Mouse (Mus musculus) CD4-positive helper T cell, adult 2 months (primary cell): ENCODE results near the gene Epb41l5.

Source experiments
- DNase-seq: peaks from one replicate; pipeline ENCODE4 v3.0.0-alpha.2; 2012; ENCODE audit warnings: low read depth, missing footprints, low spot score

Gene Epb41l5

GRCm38 (mm10) chr1:119648205-119649111 is at the start of gene Epb41l5:
Epb41l5 (minus strand) TSS chr1:119649000.
- DNase-seq: peak; percentile 55

- DNase-seq: no peak
Measured at GRCm38 (mm10) chr1:119696860-119697259, 48.1 kb upstream of the Epb41l5 start.

GRCm38 (mm10) chr1:119685773-119686558 is 37.2 kb upstream of the Epb41l5 start:
- no peak for DNase-seq

GRCm38 (mm10) chr1:119681663-119682213 is 32.9 kb upstream of the Epb41l5 start:
- no peak for DNase-seq

- peak; percentile 14 for DNase-seq
Measured at GRCm38 (mm10) chr1:119674984-119675383, 26.2 kb upstream of the Epb41l5 start.

DNA sequence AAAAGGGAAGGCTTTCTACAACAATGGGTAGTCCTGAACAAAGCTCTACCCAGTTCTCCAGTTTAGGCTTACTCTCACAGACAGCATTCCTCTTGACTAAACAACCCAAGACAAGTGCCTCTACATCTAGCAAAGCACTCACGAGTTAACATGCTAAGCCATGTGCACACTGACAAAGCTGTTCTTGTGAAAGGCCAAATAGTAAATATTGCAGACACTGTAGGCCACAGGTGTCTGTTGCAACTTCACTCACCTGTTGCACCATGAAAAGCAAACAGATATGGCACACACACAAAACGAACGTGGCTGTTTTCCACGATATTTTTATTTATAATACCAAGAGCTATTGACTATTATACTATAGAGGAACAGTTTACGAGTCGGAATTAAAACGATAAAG is 18.1 kb upstream of the Epb41l5 start:
- DNase-seq: no peak

- no peak for DNase-seq
Measured at GRCm38 (mm10) chr1:119654307-119654706, 5.5 kb upstream of the Epb41l5 start.

- DNase-seq: no peak
Measured at GRCm38 (mm10) chr1:119650386-119650785, 1.6 kb upstream of the Epb41l5 start.

DNA sequence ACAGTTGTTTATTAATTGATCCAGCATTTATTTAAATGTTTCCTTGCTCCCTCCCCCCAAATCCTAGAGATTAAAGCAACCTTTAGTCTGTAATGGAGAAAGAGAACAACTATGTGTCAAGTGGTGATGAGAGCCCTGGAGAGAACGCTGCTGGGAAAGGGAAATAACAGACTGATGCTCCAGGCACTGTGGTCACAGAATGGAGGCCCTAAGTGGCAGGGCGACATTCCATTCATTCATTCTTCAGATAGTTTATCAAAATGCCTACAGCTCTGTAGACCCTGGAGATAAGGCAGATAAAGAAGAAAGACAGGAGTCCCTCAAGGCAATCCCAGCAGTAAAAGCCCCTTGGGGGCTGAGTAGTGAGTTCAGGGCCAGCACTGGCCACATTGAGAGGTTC is 827 bp upstream of the Epb41l5 start:
- DNase-seq: no peak

DNA sequence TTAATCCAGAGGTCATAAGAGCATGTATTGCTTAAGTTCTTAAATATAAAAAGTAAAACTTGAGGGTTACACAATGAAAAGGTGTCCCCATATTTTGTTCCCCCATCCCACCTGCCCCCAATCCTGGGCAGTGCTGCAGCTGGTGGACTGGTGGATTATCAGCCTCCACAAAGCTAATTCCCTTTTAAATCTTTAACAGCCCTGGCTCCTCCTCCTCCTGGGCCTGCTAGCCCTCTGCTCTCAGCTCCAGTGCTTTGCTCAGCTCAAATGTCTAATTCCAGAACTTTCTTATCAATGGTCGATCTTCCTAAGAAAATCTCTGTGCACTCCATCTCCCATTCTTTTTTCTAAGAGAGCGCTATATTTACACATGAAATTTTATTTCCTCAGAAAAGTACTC is 2.4 kb downstream of the Epb41l5 start:
- no peak for DNase-seq

DNA sequence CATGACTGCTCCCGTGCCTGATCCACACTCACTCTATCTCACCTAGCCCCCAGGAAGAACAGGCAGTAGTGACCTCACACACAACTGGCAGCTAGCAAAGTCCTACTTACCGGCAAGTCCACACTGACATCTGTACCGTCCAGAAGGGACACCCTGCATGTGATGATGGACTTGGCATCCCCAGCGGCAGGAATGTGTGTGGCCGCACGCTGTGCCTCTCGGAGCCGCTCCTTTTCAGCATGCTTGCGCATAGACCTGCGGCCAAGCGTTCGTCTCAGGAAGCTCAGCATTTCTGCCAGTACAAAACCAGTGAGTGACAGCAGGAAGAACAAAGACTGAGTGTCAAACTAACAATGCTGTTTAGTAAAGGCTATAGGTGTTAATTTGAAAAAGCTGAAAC is 6.4 kb downstream of the Epb41l5 start:
- no peak for DNase-seq

DNA sequence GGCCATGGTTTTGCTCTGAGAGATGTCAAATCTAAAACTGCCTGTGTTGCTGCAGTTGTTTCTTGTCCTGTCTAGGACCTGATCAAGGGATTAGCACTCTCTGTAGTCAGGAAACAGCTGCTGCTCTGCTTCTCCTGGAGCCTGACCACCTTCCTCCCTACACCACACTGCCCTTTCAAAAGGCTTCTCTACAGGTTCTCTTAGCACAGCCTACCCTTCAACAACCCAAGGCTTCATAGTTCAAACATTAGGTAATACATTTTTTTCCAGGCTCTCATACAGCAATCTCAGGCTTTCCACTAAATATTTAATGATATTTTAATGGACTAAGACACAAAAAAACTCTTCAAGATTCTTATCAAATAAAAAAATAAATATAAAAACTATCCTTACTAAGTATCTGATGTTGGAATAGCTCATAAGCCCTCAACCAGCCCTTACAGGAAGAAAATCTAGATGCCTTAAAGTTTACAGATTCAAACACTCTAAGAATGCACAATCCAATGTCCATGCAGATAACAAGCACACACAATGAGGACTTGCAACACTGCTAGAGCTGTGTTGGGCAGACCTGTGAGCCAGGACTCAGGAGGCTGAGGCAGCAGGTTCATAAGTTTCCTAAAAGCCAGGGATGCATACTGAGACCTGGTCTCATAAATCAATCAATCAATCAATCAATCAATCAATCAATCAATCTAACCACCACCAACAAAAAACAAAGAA is 7.5 kb downstream of the Epb41l5 start:
- no peak for DNase-seq

DNA sequence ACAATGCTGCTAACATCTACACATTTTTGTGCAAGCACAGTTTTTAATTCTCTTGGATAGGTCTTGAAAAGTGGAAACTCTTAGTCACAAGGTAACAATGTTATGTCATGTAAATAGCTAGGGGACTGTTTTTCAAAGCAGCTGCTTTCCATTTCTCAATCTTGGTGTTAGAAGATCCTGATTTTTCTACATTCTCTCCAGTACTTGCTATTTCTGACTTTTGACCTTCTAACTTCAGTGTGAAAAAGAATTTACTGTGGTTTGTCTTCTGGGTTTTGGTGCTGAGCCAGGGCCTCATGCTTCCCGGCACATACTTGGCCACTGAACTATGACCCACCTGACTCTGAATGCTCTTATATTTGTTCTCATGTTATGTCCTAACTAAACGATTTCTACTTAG is 8.8 kb downstream of the Epb41l5 start:
- no peak for DNase-seq

DNA sequence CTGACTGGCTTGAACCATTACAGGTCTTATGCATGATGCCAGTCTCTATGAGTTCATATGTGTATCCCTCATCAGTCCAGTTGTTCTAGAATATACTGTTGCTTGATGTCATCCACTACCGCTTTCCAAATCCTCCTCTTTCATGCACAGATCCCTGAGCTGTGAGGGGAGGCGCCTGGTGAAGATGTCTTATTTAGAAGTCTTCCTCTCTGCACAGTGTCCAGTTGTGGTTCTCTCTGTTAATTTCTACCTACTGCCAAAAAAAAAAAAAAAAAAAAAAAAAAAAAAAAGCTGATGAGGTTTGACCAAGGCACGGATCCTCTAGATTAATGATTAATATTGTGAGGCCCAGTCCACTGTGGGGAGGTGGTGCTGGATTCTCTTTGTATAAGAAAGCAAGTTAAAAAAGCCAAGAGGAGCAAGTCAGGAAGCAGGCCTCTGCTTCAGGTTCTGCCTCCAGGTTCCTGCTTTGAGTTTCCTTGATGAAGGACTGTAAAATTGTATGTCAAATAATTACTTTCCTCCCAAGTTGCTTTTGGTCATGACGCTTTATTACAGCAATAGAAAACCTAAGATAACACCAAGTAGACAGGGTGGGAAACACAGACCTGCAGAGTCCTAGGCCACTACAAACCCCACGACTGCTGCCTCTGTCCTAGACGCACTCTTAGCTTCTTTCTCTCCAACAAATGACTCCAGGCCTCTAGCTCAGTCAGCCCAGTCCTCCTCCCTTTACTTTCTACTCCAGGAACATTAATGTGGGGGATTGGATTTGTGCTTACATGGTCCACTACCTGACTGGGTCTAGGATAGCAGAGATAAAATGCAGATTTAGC is 11.4 kb downstream of the Epb41l5 start:
- no peak for DNase-seq

GRCm38 (mm10) chr1:119634746-119635145 is 14.1 kb downstream of the Epb41l5 start:
- DNase-seq: no peak

- no peak for DNase-seq
Measured at GRCm38 (mm10) chr1:119630428-119630827, 18.4 kb downstream of the Epb41l5 start.

- DNase-seq: no peak
Measured at GRCm38 (mm10) chr1:119626837-119627236, 22.0 kb downstream of the Epb41l5 start.

DNA sequence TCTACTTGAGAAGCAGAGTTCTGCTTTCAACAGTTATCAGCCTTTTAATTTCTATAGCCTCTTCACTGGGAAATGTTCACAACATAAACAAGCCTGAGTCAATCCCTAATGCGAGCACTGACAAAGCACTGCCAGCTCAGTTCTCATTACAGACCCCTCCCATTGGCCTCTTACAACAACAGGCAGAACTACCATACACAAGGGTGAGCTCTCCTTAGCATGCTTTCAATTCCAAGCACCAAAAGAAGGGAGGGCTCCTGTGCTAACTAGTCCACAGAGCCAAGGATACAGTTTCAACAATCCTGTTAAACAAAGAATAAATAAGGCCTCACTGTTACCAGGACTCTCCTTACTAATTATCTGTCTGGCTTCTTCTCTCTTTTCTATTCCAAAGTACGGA is 24.4 kb downstream of the Epb41l5 start:
- DNase-seq: no peak

GRCm38 (mm10) chr1:119605396-119605795 is 43.4 kb downstream of the Epb41l5 start:
- DNase-seq: no peak

DNA sequence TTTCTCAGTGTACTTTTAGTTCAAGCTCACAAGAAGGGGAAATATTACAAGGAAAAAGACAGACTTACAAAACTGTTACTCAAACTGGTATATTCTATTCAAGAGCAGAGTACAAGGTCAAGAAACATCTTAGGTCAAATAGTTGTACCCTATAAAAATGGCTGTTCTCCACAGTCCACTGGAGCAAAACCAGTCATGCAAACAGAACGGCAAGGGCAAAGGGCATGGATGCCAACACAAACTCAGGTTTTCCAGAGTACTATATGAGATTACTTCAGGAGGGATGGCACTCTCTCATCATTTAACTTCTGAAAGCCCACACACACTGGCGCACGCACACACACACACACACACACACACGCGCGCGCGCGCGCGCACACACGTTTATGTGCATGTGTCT is 46.4 kb downstream of the Epb41l5 start:
- DNase-seq: no peak

DNA sequence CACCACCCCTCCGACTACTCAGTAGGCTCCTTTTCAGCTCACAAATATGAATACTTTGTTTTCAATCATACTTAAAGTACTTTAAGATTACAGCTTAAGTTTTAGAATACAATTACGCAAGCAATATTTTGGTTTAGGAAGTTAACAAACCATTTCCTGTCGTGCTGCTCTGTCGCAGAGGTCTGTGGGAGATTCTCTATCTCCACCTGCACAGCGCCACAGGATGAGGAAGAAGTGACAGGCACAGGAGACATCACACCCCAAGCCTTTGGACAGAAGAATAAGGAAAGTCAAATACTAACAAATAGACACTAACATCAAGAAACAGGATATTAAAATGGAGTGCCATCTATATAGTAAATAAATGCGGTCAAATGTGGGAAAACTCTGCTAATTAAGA is 49.9 kb downstream of the Epb41l5 start:
- no peak for DNase-seq
